Mouse (Mus musculus): ENCODE results near the gene H2-T24.
"Not testable (repeated sequence)": the region's sequence is repeated elsewhere in the genome, so short reads cannot be mapped to it uniquely, and the experiment has no call there.

H2-T24 gene

GRCm38 (mm10) chr17:36023710-36024654, 3.6 kb upstream of the H2-T24 start:
- peak; percentile 74 for DNase-seq (ENCODE audit: low read depth, low spot score)

- DNase-seq (ENCODE audit: low read depth, low spot score): no peak
Observed at GRCm38 (mm10) chr17:36022922-36023321, 2.6 kb upstream of the H2-T24 start.

GRCm38 (mm10) chr17:36022098-36022497, 1.7 kb upstream of the H2-T24 start:
- DNase-seq (ENCODE audit: low read depth, low spot score): no peak

GRCm38 (mm10) chr17:36021309-36021708, 949 bp upstream of the H2-T24 start:
- DNase-seq (ENCODE audit: low read depth, low spot score): no peak

- DNase-seq (ENCODE audit: low read depth, low spot score): no peak
Observed at GRCm38 (mm10) chr17:36019519-36019918, 841 bp downstream of the H2-T24 start.

- DNase-seq (ENCODE audit: low read depth, low spot score): no peak
Observed at GRCm38 (mm10) chr17:36018979-36019378, 1.4 kb downstream of the H2-T24 start.

- no peak for DNase-seq (ENCODE audit: low read depth, low spot score)
Observed at GRCm38 (mm10) chr17:36017046-36017445, 3.3 kb downstream of the H2-T24 start.

GRCm38 (mm10) chr17:36014977-36015376, 5.4 kb downstream of the H2-T24 start:
- no peak for DNase-seq (ENCODE audit: low read depth, low spot score)

GRCm38 (mm10) chr17:36004409-36004808, 16.0 kb downstream of the H2-T24 start:
- DNase-seq (ENCODE audit: low read depth, low spot score): not testable (repeated sequence)

GRCm38 (mm10) chr17:36003331-36003730, 17.0 kb downstream of the H2-T24 start:
- DNase-seq (ENCODE audit: low read depth, low spot score): peak; percentile 61

GRCm38 (mm10) chr17:36001966-36002365, 18.4 kb downstream of the H2-T24 start:
- DNase-seq (ENCODE audit: low read depth, low spot score): peak; percentile 85

GRCm38 (mm10) chr17:36001121-36001897, 19.1 kb downstream of the H2-T24 start:
- peak; percentile 86 for DNase-seq (ENCODE audit: low read depth, low spot score)

- DNase-seq (ENCODE audit: low read depth, low spot score): peak; percentile 46
Observed at GRCm38 (mm10) chr17:36000349-36000748, 20.0 kb downstream of the H2-T24 start.

GRCm38 (mm10) chr17:35999356-35999755, 21.0 kb downstream of the H2-T24 start:
- peak; percentile 90 for DNase-seq (ENCODE audit: low read depth, low spot score)

GRCm38 (mm10) chr17:35998545-35999305, 21.6 kb downstream of the H2-T24 start:
- DNase-seq (ENCODE audit: low read depth, low spot score): peak; percentile 65

GRCm38 (mm10) chr17:35997713-35998510, 22.4 kb downstream of the H2-T24 start:
- peak; percentile 88 for DNase-seq (ENCODE audit: low read depth, low spot score)

- DNase-seq (ENCODE audit: low read depth, low spot score): peak; percentile 97
Observed at GRCm38 (mm10) chr17:35996949-35997348, 23.4 kb downstream of the H2-T24 start.

GRCm38 (mm10) chr17:35994879-35995240, 25.5 kb downstream of the H2-T24 start:
- peak; percentile 45 for DNase-seq (ENCODE audit: low read depth, low spot score)

GRCm38 (mm10) chr17:35994175-35994878, 26.0 kb downstream of the H2-T24 start:
- DNase-seq (ENCODE audit: low read depth, low spot score): peak; percentile 86

GRCm38 (mm10) chr17:35993675-35994074, 26.7 kb downstream of the H2-T24 start:
- peak; percentile 91 for DNase-seq (ENCODE audit: low read depth, low spot score)

All from CD4-positive helper T cell, adult 2 months (primary cell).